Mouse (Mus musculus): ENCODE measurements around the gene Sema4c. TPM values are rescaled to one million over a fixed set of nuclear protein-coding genes. Genes with fewer than 3 reads are reported as not detected.

Gene Sema4c
- polyA plus RNA-seq, 2 experiments, result 0.25 to 2.3 TPM

DNA sequence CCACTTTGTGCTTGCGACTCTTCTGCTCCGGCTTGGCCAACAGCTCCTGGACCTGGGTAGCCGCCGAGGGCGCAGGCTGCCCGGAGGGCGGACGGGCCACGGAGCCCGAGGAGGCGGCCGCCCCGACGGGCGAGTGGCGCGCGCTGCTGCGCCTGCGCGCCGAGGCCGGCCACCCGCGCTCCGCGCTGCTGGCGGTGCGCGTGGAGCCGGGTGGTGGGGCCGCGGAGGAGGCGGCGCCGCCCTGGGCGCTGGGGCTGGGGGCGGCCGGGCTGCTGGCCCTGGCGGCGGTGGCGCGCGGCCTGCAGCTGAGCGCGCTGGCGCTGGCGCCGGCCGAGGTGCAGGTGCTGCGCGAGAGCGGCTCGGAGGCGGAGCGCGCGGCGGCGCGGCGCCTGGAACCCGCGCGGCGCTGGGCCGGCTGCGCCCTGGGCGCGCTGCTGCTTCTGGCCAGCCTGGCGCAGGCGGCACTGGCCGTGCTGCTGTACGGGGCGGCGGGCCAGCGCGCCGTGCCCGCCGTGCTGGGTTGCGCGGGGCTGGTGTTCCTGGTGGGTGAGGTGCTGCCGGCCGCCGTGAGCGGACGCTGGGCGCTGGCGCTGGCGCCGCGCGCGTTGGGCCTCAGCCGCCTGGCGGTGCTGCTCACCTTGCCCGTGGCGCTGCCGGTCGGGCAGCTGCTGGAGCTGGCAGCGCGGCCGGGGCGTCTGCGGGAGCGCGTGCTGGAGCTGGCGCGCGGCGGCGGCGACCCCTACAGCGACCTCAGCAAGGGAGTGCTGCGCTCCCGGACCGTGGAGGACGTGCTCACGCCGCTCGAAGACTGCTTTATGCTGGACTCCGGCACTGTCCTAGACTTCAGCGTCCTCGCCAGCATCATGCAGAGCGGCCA, 45.8 kb downstream of the Sema4c start:
- TF ChIP-seq EP300 (IDR thresholded peaks at IDR 0.05; ENCODE audit: low read depth) (no peak), CTCF (IDR thresholded peaks at IDR 0.05; ENCODE audit: low read depth) (no peak)
- H3K27me3 ChIP-seq (ENCODE audit: control insufficient read depth, insufficient read depth, low read length), result no peaks in the 10 kb centered on the region
- under 1% methylated on average over 117 of the region's 126 CpGs for WGBS (ENCODE audit: insufficient replicate concordance)
- peak overlapping the region; percentile 72 for H3K27ac ChIP-seq
- H3K9ac ChIP-seq (replicated peaks), result peak overlapping the region; percentile 79
- H3K4me1 ChIP-seq (replicated peaks; ENCODE audit: control insufficient read depth in 2 of 2, insufficient read depth in 2 of 2, low read length in 1 of 2), result peaks cover 6 to 12% of the 10 kb centered on the region in 2 experiments
- peak; percentile 63 for ATAC-seq (ENCODE audit: insufficient read depth)
- H3K9me3 ChIP-seq (ENCODE audit: control insufficient read depth, low read length), result no peaks in the 10 kb centered on the region
- DNase-seq (ENCODE audit: low read depth in 3 of 3, low spot score in 3 of 3), result peak in 1 of 3 experiments; percentile 9
- no peaks in the 10 kb centered on the region for H3K36me3 ChIP-seq (replicated peaks; ENCODE audit: control insufficient read depth, insufficient read depth, low read depth)
- peak overlapping the region; percentile 83 for H3K4me2 ChIP-seq (ENCODE audit: low read depth)
- H3K4me3 ChIP-seq (ENCODE audit: insufficient read depth in 1 of 2, low read depth in 2 of 2, low read length in 2 of 2), result peak overlapping the region; percentile 69 to 78

DNA sequence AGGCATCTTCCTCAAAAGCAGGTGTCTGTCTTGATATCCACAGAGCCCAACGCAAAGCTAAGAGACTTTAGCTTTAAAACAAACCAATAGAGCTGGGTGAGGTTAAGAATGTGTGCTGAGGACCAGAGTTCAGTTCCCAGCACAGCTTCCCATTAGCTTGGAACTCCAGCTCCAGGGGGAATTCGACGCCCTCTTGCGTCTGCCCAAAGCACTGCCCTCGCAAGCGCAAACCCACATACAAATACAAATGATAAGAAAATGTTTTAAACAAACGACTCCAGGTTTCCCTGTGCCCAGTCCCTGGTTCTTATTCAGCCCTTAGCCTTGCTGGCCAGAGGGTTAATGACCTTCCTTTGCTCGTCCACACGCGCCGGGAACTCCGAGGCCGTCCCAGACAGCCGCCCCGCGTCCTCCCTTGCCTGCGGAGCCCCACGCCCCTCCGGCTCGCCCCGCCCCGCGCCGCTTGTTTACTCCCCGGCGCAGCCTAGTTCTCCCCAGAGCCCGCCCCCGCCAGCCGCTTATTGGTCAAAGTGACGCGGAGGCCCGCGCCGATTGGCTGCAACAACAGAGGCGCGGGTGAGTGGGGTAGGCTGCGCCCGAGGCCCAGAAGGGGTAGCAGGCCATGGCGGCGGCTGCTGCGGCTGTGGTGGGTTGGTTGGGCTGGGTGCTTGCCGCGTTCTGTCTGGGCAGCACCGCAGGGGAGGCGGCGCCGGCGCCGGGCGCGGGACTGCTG, 46.7 kb downstream of the Sema4c start, which contains the start of gene Cnnm3:
Gene Cnnm3 (plus strand): TSS at position 579 of the 733 bp plus-strand sequence.
- peak within 1 kb of the TSS; percentile 69 to 78 for H3K4me3 ChIP-seq (ENCODE audit: insufficient read depth in 1 of 2, low read depth in 2 of 2, low read length in 2 of 2)
- peaks cover 6 to 12% of the 10 kb centered on the region in 2 experiments for H3K4me1 ChIP-seq (replicated peaks; ENCODE audit: control insufficient read depth in 2 of 2, insufficient read depth in 2 of 2, low read length in 1 of 2)
- no peaks in the 10 kb centered on the region for H3K9me3 ChIP-seq (ENCODE audit: control insufficient read depth, low read length)
- ATAC-seq (ENCODE audit: insufficient read depth) (peak; percentile 98), DNase-seq (ENCODE audit: low read depth in 3 of 3, low spot score in 3 of 3) (peak; percentile 92 to 96 (median 94))
- peak within 1 kb of the TSS; percentile 79 for H3K9ac ChIP-seq (replicated peaks)
- WGBS (ENCODE audit: insufficient replicate concordance), result 2% methylated on average over 50 of the region's 51 CpGs
- H3K36me3 ChIP-seq (replicated peaks; ENCODE audit: control insufficient read depth, insufficient read depth, low read depth), result no peaks in the 10 kb centered on the region
- TF ChIP-seq CTCF (IDR thresholded peaks at IDR 0.05; ENCODE audit: low read depth) (peak; percentile 68), EP300 (IDR thresholded peaks at IDR 0.05; ENCODE audit: low read depth) (peak; percentile 57)
- no peaks in the 10 kb centered on the region for H3K27me3 ChIP-seq (ENCODE audit: control insufficient read depth, insufficient read depth, low read length)
- peak within 1 kb of the TSS; percentile 83 for H3K4me2 ChIP-seq (ENCODE audit: low read depth)
- peak within 1 kb of the TSS; percentile 72 for H3K27ac ChIP-seq

DNA sequence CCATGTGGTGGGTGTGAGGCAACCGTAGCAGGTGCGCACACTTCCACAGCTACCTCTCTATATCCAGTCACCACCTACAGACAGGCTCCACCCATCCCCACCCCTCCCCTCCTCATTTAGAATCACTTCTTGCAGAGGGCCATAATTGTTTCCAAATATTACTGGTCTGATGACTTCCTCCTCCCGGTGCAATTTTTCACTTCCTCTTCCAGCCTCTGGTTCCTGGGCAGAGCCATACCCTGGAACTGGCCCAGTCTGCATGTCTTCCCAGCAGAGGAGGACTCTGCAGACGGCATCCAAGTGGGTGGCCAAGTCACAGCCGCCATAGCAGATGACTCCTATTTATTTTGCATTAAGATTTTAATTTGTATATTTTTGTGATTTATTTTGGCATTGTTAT, 49.9 kb downstream of the Sema4c start:
- H3K27me3 ChIP-seq (ENCODE audit: control insufficient read depth, insufficient read depth, low read length), result no peaks in the 10 kb centered on the region
- H3K27ac ChIP-seq, result no peak overlapping the region
- no peak overlapping the region for H3K9ac ChIP-seq (replicated peaks)
- H3K4me3 ChIP-seq (ENCODE audit: insufficient read depth in 1 of 2, low read depth in 2 of 2, low read length in 2 of 2), result no peak overlapping the region
- TF ChIP-seq EP300 (IDR thresholded peaks at IDR 0.05; ENCODE audit: low read depth) (no peak), CTCF (IDR thresholded peaks at IDR 0.05; ENCODE audit: low read depth) (no peak)
- DNase-seq (ENCODE audit: low read depth in 3 of 3, low spot score in 3 of 3), result no peak
- WGBS (ENCODE audit: insufficient replicate concordance), result 50% methylated on average over 5 of the region's 5 CpGs
- H3K36me3 ChIP-seq (replicated peaks; ENCODE audit: control insufficient read depth, insufficient read depth, low read depth), result no peaks in the 10 kb centered on the region
- H3K9me3 ChIP-seq (ENCODE audit: control insufficient read depth, low read length), result no peaks in the 10 kb centered on the region
- peaks cover 4% of the 10 kb centered on the region in 2 experiments for H3K4me1 ChIP-seq (replicated peaks; ENCODE audit: control insufficient read depth in 2 of 2, insufficient read depth in 2 of 2, low read length in 1 of 2)
- ATAC-seq (ENCODE audit: insufficient read depth), result no peak
- no peak overlapping the region for H3K4me2 ChIP-seq (ENCODE audit: low read depth)

DNA sequence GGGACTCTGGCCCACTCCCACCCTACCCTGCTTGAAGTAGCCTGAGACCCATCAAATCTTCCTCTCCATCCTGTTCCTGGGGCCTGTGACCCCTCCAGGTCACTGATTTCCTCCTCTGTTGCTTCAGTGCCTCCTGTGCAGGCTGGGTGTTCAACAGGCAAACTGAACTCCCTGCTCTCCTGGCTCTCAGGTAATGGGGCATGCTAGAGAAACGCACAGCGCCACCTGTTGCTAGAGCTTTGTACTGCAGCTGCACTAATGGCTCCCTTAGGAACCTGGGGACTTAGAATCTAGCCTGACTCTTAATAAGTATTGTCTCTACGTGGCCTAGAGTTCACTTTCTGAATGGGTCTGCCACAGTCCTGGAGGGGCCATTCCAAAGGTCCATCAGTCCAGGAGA, 56.9 kb downstream of the Sema4c start:
- Histone ChIP-seq H3K4me1 (replicated peaks; ENCODE audit: control insufficient read depth in 2 of 2, insufficient read depth in 2 of 2, low read length in 1 of 2) (no peaks in the 10 kb centered on the region), H3K9me3 (ENCODE audit: control insufficient read depth, low read length) (no peaks in the 10 kb centered on the region), H3K9ac (replicated peaks) (no peak overlapping the region), H3K4me2 (ENCODE audit: low read depth) (no peak overlapping the region), H3K36me3 (replicated peaks; ENCODE audit: control insufficient read depth, insufficient read depth, low read depth) (no peaks in the 10 kb centered on the region), H3K4me3 (ENCODE audit: insufficient read depth in 1 of 2, low read depth in 2 of 2, low read length in 2 of 2) (no peak overlapping the region), H3K27ac (no peak overlapping the region), H3K27me3 (ENCODE audit: control insufficient read depth, insufficient read depth, low read length) (no peaks in the 10 kb centered on the region)
- peak in 2 of 3 experiments; percentile 41 to 45 for DNase-seq (ENCODE audit: low read depth in 3 of 3, low spot score in 3 of 3)
- ATAC-seq (ENCODE audit: insufficient read depth), result no peak
- peak; percentile 96 for TF ChIP-seq CTCF (IDR thresholded peaks at IDR 0.05; ENCODE audit: low read depth)
- no peak for TF ChIP-seq EP300 (IDR thresholded peaks at IDR 0.05; ENCODE audit: low read depth)
- WGBS (ENCODE audit: insufficient replicate concordance), result 4% methylated on average over 3 of the region's 3 CpGs

Small RNA genes within 50 kb of the gene (microRNA-seq; reads per million reads assigned to microRNA genes)
- gene Gm47280, result not detected

Other genes starting within 250 kb of the Sema4c start
- gene Kansl3, start 189.2 kb downstream of the Sema4c start, polyA plus RNA-seq (2012; rRNA removed), result 9.2 and 10.9 TPM in 2 replicates
- gene Kansl3, start 189.2 kb downstream of the Sema4c start, polyA plus RNA-seq (2014; fragmentation: Nextera tagmentation; extraction: Ambion mirVana), result 7.2 and 8.6 TPM in 2 replicates
- 0.02 and 0.03 TPM in 2 replicates for gene Fer1l5, start 186.1 kb downstream of the Sema4c start, polyA plus RNA-seq (2012; rRNA removed)
- 0.13 and 0.15 TPM in 2 replicates for gene Fer1l5, start 186.1 kb downstream of the Sema4c start, polyA plus RNA-seq (2014; fragmentation: Nextera tagmentation; extraction: Ambion mirVana)
- 4.8 and 5.5 TPM in 2 replicates for gene Lman2l, start 113.1 kb downstream of the Sema4c start, polyA plus RNA-seq (2012; rRNA removed)
- gene Lman2l, start 113.1 kb downstream of the Sema4c start, polyA plus RNA-seq (2014; fragmentation: Nextera tagmentation; extraction: Ambion mirVana), result 7.0 and 7.4 TPM in 2 replicates
- gene Cnnm4, start 86.7 kb downstream of the Sema4c start, polyA plus RNA-seq (2012; rRNA removed), result 0.85 and 0.89 TPM in 2 replicates
- gene Cnnm4, start 86.7 kb downstream of the Sema4c start, polyA plus RNA-seq (2014; fragmentation: Nextera tagmentation; extraction: Ambion mirVana), result 2.1 and 2.2 TPM in 2 replicates
- gene Cnnm3, start 46.5 kb downstream of the Sema4c start, polyA plus RNA-seq (2012; rRNA removed), result 2.5 and 3.7 TPM in 2 replicates
- 0.86 and 1.0 TPM in 2 replicates for gene Cnnm3, start 46.5 kb downstream of the Sema4c start, polyA plus RNA-seq (2014; fragmentation: Nextera tagmentation; extraction: Ambion mirVana)
- gene Ankrd23, start 21.5 kb downstream of the Sema4c start, polyA plus RNA-seq (2012; rRNA removed), result 2.3 TPM in 2 replicates
- 0.59 and 0.80 TPM in 2 replicates for gene Ankrd23, start 21.5 kb downstream of the Sema4c start, polyA plus RNA-seq (2014; fragmentation: Nextera tagmentation; extraction: Ambion mirVana)
- not detected in 2 replicates for gene Gm42417, start 18.9 kb downstream of the Sema4c start, polyA plus RNA-seq (2012; rRNA removed)
- gene Gm42417, start 18.9 kb downstream of the Sema4c start, polyA plus RNA-seq (2014; fragmentation: Nextera tagmentation; extraction: Ambion mirVana), result not detected in 2 replicates
- 3.5 and 3.8 TPM in 2 replicates for gene Ankrd39, start 10.9 kb downstream of the Sema4c start, polyA plus RNA-seq (2012; rRNA removed)
- 5.0 and 5.1 TPM in 2 replicates for gene Ankrd39, start 10.9 kb downstream of the Sema4c start, polyA plus RNA-seq (2014; fragmentation: Nextera tagmentation; extraction: Ambion mirVana)
- 0.21 TPM in 2 replicates for gene Fam178b, start 124.8 kb upstream of the Sema4c start, polyA plus RNA-seq (2012; rRNA removed)
- gene Fam178b, start 124.8 kb upstream of the Sema4c start, polyA plus RNA-seq (2014; fragmentation: Nextera tagmentation; extraction: Ambion mirVana), result 0.27 TPM in 1 of 2 replicates, not detected in the other
- gene Cox5b, start 133.1 kb upstream of the Sema4c start, polyA plus RNA-seq (2012; rRNA removed), result 179 and 292 TPM in 2 replicates
- 515 and 525 TPM in 2 replicates for gene Cox5b, start 133.1 kb upstream of the Sema4c start, polyA plus RNA-seq (2014; fragmentation: Nextera tagmentation; extraction: Ambion mirVana)
- gene 4933424G06Rik, start 151.8 kb upstream of the Sema4c start, polyA plus RNA-seq (2012; rRNA removed), result not detected in 2 replicates
- not detected in 2 replicates for gene 4933424G06Rik, start 151.8 kb upstream of the Sema4c start, polyA plus RNA-seq (2014; fragmentation: Nextera tagmentation; extraction: Ambion mirVana)
- gene Actr1b, start 156.1 kb upstream of the Sema4c start, polyA plus RNA-seq (2012; rRNA removed), result 20.7 and 27.5 TPM in 2 replicates
- gene Actr1b, start 156.1 kb upstream of the Sema4c start, polyA plus RNA-seq (2014; fragmentation: Nextera tagmentation; extraction: Ambion mirVana), result 21.4 and 22.2 TPM in 2 replicates
- 0.04 and 0.06 TPM in 2 replicates for gene Zap70, start 203.4 kb upstream of the Sema4c start, polyA plus RNA-seq (2012; rRNA removed)
- gene Zap70, start 203.4 kb upstream of the Sema4c start, polyA plus RNA-seq (2014; fragmentation: Nextera tagmentation; extraction: Ambion mirVana), result not detected in 2 replicates